Mouse (Mus musculus) neural tube, embryonic 11.5 days (tissue): ENCODE measurements at regions not wholly inside any gene's neighbourhood (a gene's known extent, or its start where the extent isn't known, plus 50 kb on each side); places are given as distances from the start of the nearest gene placed in this dataset.
"Not testable (repeated sequence)": the region's sequence is repeated elsewhere in the genome, so short reads cannot be mapped to it uniquely, and the experiment has no call there.

Experiments
- ATAC-seq: fragments of 200-750 bp; cut with Nextera tagmentation; 2 replicates; pipeline ENCODE4 v1.8.0; 2017; ENCODE audit warnings: moderate number of reproducible peaks, mild to moderate bottlenecking, moderate TSS enrichment, moderate library complexity; ENCODE audit not compliant: insufficient read depth, low FRiP score, low TSS enrichment
- DNase-seq: peaks from one replicate; pipeline ENCODE4 v3.0.0-alpha.2; 2015; ENCODE audit warnings: low spot score
- H3K27ac ChIP-seq: fragments of 300-500 bp; sonication (generic); 2 replicates; pipeline ENCODE4 v1.5.1; 2014; ENCODE audit warnings: low read depth, mild to moderate bottlenecking, low read length
- H3K27me3 ChIP-seq: fragments of 300-500 bp; sonication (generic); 2 replicates; pipeline ENCODE4 v1.6.1; 2014; ENCODE audit warnings: mild to moderate bottlenecking, low read length, mixed read lengths; ENCODE audit not compliant: control insufficient read depth, insufficient read depth
- H3K36me3 ChIP-seq: fragments of 300-500 bp; sonication (generic); 2 replicates; pipeline ENCODE4 v1.6.1; 2014; ENCODE audit warnings: mild to moderate bottlenecking, low read length, moderate library complexity, mixed read lengths; ENCODE audit not compliant: control insufficient read depth, insufficient read depth
- H3K4me1 ChIP-seq: fragments of 300-500 bp; sonication (generic); 2 replicates; pipeline ENCODE4 v1.6.1; 2014; ENCODE audit warnings: low read length, mixed read lengths; ENCODE audit not compliant: control insufficient read depth, insufficient read depth
- H3K4me2 ChIP-seq: fragments of 300-500 bp; sonication (generic); 2 replicates; pipeline ENCODE4 v1.6.1; 2014; ENCODE audit warnings: low read depth, mild to moderate bottlenecking, moderate library complexity
- H3K4me3 ChIP-seq: fragments of 300-500 bp; sonication (generic); 2 replicates; pipeline ENCODE4 v1.5.1; 2014; ENCODE audit warnings: low read depth, low read length
- H3K9ac ChIP-seq: fragments of 300-500 bp; sonication (generic); 2 replicates; pipeline ENCODE4 v1.6.1; 2014; ENCODE audit warnings: mild to moderate bottlenecking, low read length
- H3K9me3 ChIP-seq: fragments of 300-500 bp; sonication (generic); 2 replicates; pipeline ENCODE4 v1.6.1; 2016; ENCODE audit warnings: low read length; ENCODE audit not compliant: control insufficient read depth
- WGBS: fragments of 180-500 bp; shearing (Covaris S2); extraction: QIAGEN DNeasy Blood & Tissue Kit; methylation state at CpG from one replicate; pipeline ENCODE4 v1.1.7; 2014; 5-methylcytosine and 5-hydroxymethylcytosine counted together

GRCm38 (mm10) chr7:60293556-60293955 lies 153.5 kb upstream of the Snrpn start:
- Histone ChIP-seq H3K36me3 (no peaks in the 10 kb centered on the region), H3K4me3 (no peak overlapping the region), H3K27ac (no peak overlapping the region), H3K27me3 (no peaks in the 10 kb centered on the region), H3K9ac (no peak overlapping the region), H3K4me1 (no peaks in the 10 kb centered on the region), H3K9me3 (no peaks in the 10 kb centered on the region; the same call in 1 of the 2 replicates), H3K4me2 (no peak overlapping the region)
- WGBS, result 91% methylated on average over 9 of the region's 9 CpGs
- no peak for DNase-seq
- ATAC-seq, result no peak

GRCm38 (mm10) chr7:60244187-60244866 lies 104.3 kb upstream of the Snrpn start:
- H3K4me2 ChIP-seq, result 0 out of 2 replicates have a peak overlapping the region, but pooled peaks have one; percentile 9
- H3K9ac ChIP-seq, H3K36me3 ChIP-seq, H3K4me1 ChIP-seq, H3K27me3 ChIP-seq, H3K9me3 ChIP-seq, H3K27ac ChIP-seq: not testable (repeated sequence)
- WGBS, result 16% methylated on average over 22 of the region's 22 CpGs
- peak; percentile 79 for DNase-seq
- ATAC-seq, result peak; percentile 98
- H3K4me3 ChIP-seq, result peak overlapping the region; percentile 20; the same call in 1 of the 2 replicates

GRCm38 (mm10) chr7:60243746-60244145 lies 103.7 kb upstream of the Snrpn start:
- not testable (repeated sequence) for H3K9me3 ChIP-seq
- H3K4me2 ChIP-seq, result peak overlapping the region; percentile 17

GRCm38 (mm10) chr7:60238595-60239195 lies 98.7 kb upstream of the Snrpn start:
- H3K4me3 ChIP-seq, H3K27me3 ChIP-seq, H3K4me1 ChIP-seq, H3K9me3 ChIP-seq, H3K4me2 ChIP-seq, DNase-seq, H3K27ac ChIP-seq, H3K36me3 ChIP-seq, H3K9ac ChIP-seq, ATAC-seq: not testable (repeated sequence)
- WGBS, result 2% methylated on average over 4 of the region's 4 CpGs

More at GRCm38 (mm10) chr7:60243746-60244145, 103.7 kb upstream of the Snrpn start:
- not testable (repeated sequence) for H3K27me3 ChIP-seq, H3K27ac ChIP-seq, H3K36me3 ChIP-seq, H3K4me1 ChIP-seq
- 0 out of 2 replicates have a peak overlapping the region, but pooled peaks have one; percentile 27 for H3K9ac ChIP-seq
- 35% methylated on average over 11 of the region's 11 CpGs for WGBS
- peak; percentile 35 for DNase-seq
- peak overlapping the region; percentile 29 for H3K4me3 ChIP-seq
- peak; percentile 77; the same call in 1 of the 2 replicates for ATAC-seq

GRCm38 (mm10) chr7:60216358-60217273 lies 76.6 kb upstream of the Snrpn start:
- ATAC-seq, H3K4me2 ChIP-seq, H3K36me3 ChIP-seq, H3K4me1 ChIP-seq, H3K27me3 ChIP-seq, H3K4me3 ChIP-seq, H3K27ac ChIP-seq, H3K9me3 ChIP-seq, DNase-seq, H3K9ac ChIP-seq: not testable (repeated sequence)
- WGBS, result 37% methylated on average over 3 of the region's 3 CpGs
